Mouse (Mus musculus): ENCODE measurements around the gene Btbd9. TPM values are rescaled to one million over a fixed set of nuclear protein-coding genes. Genes with fewer than 3 reads are reported as not detected.

Btbd9 gene
- polyA plus RNA-seq, 1 experiment from 2014 or later: 63.4 TPM

DNA sequence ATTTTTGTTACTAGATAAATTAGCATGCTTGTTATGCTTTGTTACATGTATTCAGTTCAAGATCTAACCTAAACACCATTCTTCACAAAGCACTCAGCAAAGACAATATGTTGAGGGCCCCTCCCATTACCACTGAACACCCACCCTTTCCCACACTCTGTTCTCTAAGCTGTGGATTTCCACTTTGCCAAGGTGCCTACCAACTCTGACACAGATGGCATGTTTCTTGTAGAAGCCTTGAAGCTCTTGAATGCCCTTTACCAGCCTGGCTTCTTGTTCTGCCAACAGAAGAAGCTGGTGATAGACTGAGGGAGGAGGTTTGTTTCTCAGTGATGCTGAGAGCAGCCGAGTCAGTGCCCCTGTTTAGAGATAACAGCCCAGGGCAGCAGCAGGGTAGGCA is 256.0 kb downstream of the Btbd9 start:
- H3K27ac ChIP-seq (ENCODE audit: low read depth, low read length): no peak overlapping the region
- no peak overlapping the region for H3K4me2 ChIP-seq (ENCODE audit: low read depth, low read length, severe bottlenecking)
- DNase-seq (ENCODE audit: low spot score) (no peak), ATAC-seq (replicated peaks; ENCODE audit: low FRiP score) (no peak)
- H3K4me1 ChIP-seq (replicated peaks; ENCODE audit: control insufficient read depth, insufficient read depth, low read length): no peaks in the 10 kb centered on the region
- no peaks in the 10 kb centered on the region for H3K27me3 ChIP-seq (ENCODE audit: control insufficient read depth, insufficient read depth, low read length)
- no peaks in the 10 kb centered on the region for H3K9me3 ChIP-seq (ENCODE audit: control insufficient read depth, low read length)
- no peak overlapping the region for H3K9ac ChIP-seq (ENCODE audit: low read length)
- no peaks in the 10 kb centered on the region for H3K36me3 ChIP-seq (ENCODE audit: control insufficient read depth, insufficient read depth, low read length)
- 81% methylated on average over 1 of the region's 1 CpGs for WGBS
- H3K4me3 ChIP-seq (ENCODE audit: low read depth, low read length): no peak overlapping the region

DNA sequence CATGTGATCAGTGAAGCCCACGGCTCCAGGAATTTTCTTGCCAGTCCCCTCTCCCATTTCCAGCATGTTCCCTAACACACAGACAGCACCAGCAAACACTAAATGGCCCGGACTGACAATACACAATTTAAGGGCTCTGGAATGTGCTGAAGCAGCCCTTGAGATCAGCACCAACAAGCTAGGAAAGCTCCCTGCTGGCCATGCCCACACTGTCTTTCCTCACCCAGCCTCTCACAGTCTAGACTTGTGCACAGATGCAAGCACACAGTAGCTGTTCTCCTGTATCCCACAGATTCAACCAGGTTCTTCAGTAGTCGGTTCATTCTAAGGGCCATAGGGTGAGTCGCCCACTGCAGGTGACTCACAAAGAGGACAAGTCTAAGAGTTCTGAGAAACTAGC is 263.6 kb downstream of the Btbd9 start:
- WGBS: 80% methylated on average over 4 of the region's 4 CpGs
- Histone ChIP-seq H3K9me3 (ENCODE audit: control insufficient read depth, low read length) (no peaks in the 10 kb centered on the region), H3K27ac (ENCODE audit: low read depth, low read length) (no peak overlapping the region), H3K4me2 (ENCODE audit: low read depth, low read length, severe bottlenecking) (no peak overlapping the region), H3K9ac (ENCODE audit: low read length) (no peak overlapping the region), H3K4me3 (ENCODE audit: low read depth, low read length) (no peak overlapping the region), H3K4me1 (replicated peaks; ENCODE audit: control insufficient read depth, insufficient read depth, low read length) (no peaks in the 10 kb centered on the region), H3K36me3 (ENCODE audit: control insufficient read depth, insufficient read depth, low read length) (no peaks in the 10 kb centered on the region), H3K27me3 (ENCODE audit: control insufficient read depth, insufficient read depth, low read length) (no peaks in the 10 kb centered on the region)
- no peak for ATAC-seq (replicated peaks; ENCODE audit: low FRiP score)
- DNase-seq (ENCODE audit: low spot score): no peak

DNA sequence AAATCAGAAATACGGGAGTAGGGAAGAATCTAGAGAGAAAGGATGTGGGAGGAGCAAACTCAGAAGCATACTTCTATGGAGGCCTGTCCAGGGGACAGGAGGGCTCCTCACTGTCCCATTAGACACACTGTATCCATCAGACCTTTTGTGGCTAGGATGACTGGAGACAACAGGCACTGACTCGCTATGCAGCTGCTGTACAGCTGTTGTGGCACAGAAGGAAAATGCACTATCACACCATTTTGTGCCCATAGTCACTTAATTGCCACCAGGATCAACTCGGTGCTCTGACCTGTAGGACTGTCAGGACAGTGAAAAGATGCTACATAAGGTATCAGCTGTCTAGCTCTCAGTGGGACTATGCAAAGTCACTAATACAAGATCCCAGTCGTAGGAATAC is 266.7 kb downstream of the Btbd9 start:
- Histone ChIP-seq H3K36me3 (ENCODE audit: control insufficient read depth, insufficient read depth, low read length) (no peaks in the 10 kb centered on the region), H3K27ac (ENCODE audit: low read depth, low read length) (no peak overlapping the region), H3K27me3 (ENCODE audit: control insufficient read depth, insufficient read depth, low read length) (no peaks in the 10 kb centered on the region), H3K9ac (ENCODE audit: low read length) (no peak overlapping the region), H3K4me1 (replicated peaks; ENCODE audit: control insufficient read depth, insufficient read depth, low read length) (no peaks in the 10 kb centered on the region; the same call in 1 of the 2 replicates), H3K4me3 (ENCODE audit: low read depth, low read length) (no peak overlapping the region), H3K4me2 (ENCODE audit: low read depth, low read length, severe bottlenecking) (no peak overlapping the region), H3K9me3 (ENCODE audit: control insufficient read depth, low read length) (no peaks in the 10 kb centered on the region)
- ATAC-seq (replicated peaks; ENCODE audit: low FRiP score): no peak
- 87% methylated on average over 4 of the region's 4 CpGs for WGBS
- DNase-seq (ENCODE audit: low spot score): no peak

DNA sequence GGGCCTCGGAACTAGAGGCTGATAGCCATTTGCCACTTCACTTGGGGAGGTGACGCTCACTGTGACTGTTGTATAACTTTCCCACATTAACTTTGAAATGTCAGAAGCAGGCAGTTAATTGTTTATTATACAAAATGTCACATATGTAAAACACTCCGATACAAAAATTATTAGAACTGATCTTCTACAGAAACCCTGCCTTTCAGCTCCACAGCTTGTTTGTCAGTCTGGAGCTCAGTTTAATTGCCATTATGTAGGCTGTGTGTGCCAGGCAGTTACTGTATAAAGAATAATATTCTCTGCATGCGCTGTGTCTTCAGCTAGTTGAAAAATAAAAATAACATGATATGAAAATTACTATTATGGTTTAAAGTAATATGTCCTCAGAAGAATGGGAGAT is 267.4 kb downstream of the Btbd9 start:
- H3K4me1 ChIP-seq (replicated peaks; ENCODE audit: control insufficient read depth, insufficient read depth, low read length): no peaks in the 10 kb centered on the region; the same call in 1 of the 2 replicates
- no peak for DNase-seq (ENCODE audit: low spot score)
- no peak overlapping the region for H3K9ac ChIP-seq (ENCODE audit: low read length)
- no peaks in the 10 kb centered on the region for H3K36me3 ChIP-seq (ENCODE audit: control insufficient read depth, insufficient read depth, low read length)
- H3K9me3 ChIP-seq (ENCODE audit: control insufficient read depth, low read length): no peaks in the 10 kb centered on the region
- H3K27ac ChIP-seq (ENCODE audit: low read depth, low read length): no peak overlapping the region
- ATAC-seq (replicated peaks; ENCODE audit: low FRiP score): no peak
- no peak overlapping the region for H3K4me2 ChIP-seq (ENCODE audit: low read depth, low read length, severe bottlenecking)
- WGBS: 86% methylated on average over 4 of the region's 4 CpGs
- H3K4me3 ChIP-seq (ENCODE audit: low read depth, low read length): no peak overlapping the region
- no peaks in the 10 kb centered on the region for H3K27me3 ChIP-seq (ENCODE audit: control insufficient read depth, insufficient read depth, low read length)

DNA sequence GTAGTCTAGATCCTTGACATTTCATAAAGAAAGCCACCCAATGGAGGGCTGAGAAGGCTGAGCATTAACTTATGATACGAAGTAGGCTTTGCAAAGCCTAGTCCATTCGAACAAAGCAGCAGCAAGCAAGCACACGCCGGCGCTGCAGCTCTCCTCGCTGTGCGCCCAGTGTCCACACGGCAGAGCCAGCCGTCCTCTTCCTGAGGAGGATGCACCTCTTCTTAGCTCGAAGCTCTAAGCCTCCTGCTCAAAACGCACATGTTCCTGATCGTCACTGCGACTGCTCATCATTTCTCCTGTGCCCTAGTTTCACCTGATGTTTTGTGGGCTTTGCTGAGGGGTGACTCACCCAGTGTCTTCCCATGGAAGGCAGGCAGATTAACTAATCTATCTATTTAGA is 268.0 kb downstream of the Btbd9 start:
- WGBS: 88% methylated on average over 13 of the region's 13 CpGs
- no peaks in the 10 kb centered on the region; the same call in 1 of the 2 replicates for H3K4me1 ChIP-seq (replicated peaks; ENCODE audit: control insufficient read depth, insufficient read depth, low read length)
- no peak for DNase-seq (ENCODE audit: low spot score)
- H3K4me2 ChIP-seq (ENCODE audit: low read depth, low read length, severe bottlenecking): no peak overlapping the region
- no peaks in the 10 kb centered on the region for H3K9me3 ChIP-seq (ENCODE audit: control insufficient read depth, low read length)
- H3K36me3 ChIP-seq (ENCODE audit: control insufficient read depth, insufficient read depth, low read length): no peaks in the 10 kb centered on the region
- no peaks in the 10 kb centered on the region for H3K27me3 ChIP-seq (ENCODE audit: control insufficient read depth, insufficient read depth, low read length)
- no peak overlapping the region for H3K4me3 ChIP-seq (ENCODE audit: low read depth, low read length)
- no peak for ATAC-seq (replicated peaks; ENCODE audit: low FRiP score)
- H3K27ac ChIP-seq (ENCODE audit: low read depth, low read length): no peak overlapping the region
- no peak overlapping the region for H3K9ac ChIP-seq (ENCODE audit: low read length)

DNA sequence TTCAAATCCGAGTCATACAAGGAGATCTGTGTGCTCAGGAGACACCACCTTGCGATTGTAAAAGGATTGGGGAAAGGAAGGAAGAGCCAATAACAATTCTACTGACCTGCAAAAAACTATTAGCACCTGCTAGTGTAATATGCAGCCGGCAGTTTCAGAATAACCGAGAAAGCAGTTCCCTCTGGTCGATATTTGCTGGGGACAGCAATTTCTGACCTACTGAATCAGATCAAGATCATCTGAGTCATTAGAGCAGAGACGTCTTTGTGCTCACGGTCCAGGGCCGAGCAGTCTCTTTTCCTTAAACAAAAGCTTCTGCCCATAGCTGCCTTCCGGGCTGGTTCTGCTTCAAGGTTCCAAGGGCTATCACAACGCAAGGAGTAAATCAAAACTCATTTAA is 269.1 kb downstream of the Btbd9 start:
- Histone ChIP-seq H3K36me3 (ENCODE audit: control insufficient read depth, insufficient read depth, low read length) (no peaks in the 10 kb centered on the region), H3K4me1 (replicated peaks; ENCODE audit: control insufficient read depth, insufficient read depth, low read length) (no peaks in the 10 kb centered on the region; the same call in 1 of the 2 replicates), H3K4me3 (ENCODE audit: low read depth, low read length) (no peak overlapping the region), H3K27me3 (ENCODE audit: control insufficient read depth, insufficient read depth, low read length) (no peaks in the 10 kb centered on the region), H3K9ac (ENCODE audit: low read length) (no peak overlapping the region), H3K9me3 (ENCODE audit: control insufficient read depth, low read length) (no peaks in the 10 kb centered on the region), H3K4me2 (ENCODE audit: low read depth, low read length, severe bottlenecking) (no peak overlapping the region), H3K27ac (ENCODE audit: low read depth, low read length) (no peak overlapping the region)
- no peak for DNase-seq (ENCODE audit: low spot score)
- WGBS: 79% methylated on average over 10 of the region's 10 CpGs
- ATAC-seq (replicated peaks; ENCODE audit: low FRiP score): no peak

DNA sequence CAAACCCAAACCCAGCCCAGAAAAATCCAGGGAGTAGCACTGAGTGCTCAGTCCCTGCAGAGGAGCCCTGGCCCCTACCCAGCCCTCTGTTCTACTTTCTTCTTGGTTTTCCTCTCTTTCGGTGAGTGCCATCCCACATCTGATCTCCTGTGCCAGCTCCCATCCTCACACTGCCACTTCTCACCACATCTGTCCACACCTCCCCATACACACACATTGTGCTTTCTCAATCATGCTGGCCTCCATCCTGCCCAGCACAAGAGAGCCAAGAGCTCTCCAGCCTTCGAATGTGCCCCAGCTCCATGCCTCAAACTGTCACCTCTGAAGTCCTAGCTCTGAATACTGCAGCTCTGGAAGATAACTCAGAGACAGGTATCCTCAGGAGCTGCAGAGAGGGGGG is 271.5 kb downstream of the Btbd9 start:
- H3K27me3 ChIP-seq (ENCODE audit: control insufficient read depth, insufficient read depth, low read length): no peaks in the 10 kb centered on the region
- H3K27ac ChIP-seq (ENCODE audit: low read depth, low read length): no peak overlapping the region
- H3K9me3 ChIP-seq (ENCODE audit: control insufficient read depth, low read length): no peaks in the 10 kb centered on the region
- H3K4me3 ChIP-seq (ENCODE audit: low read depth, low read length): no peak overlapping the region
- peaks cover 2% of the 10 kb centered on the region; the same call in 1 of the 2 replicates for H3K4me1 ChIP-seq (replicated peaks; ENCODE audit: control insufficient read depth, insufficient read depth, low read length)
- ATAC-seq (replicated peaks; ENCODE audit: low FRiP score) (no peak), DNase-seq (ENCODE audit: low spot score) (no peak)
- WGBS: 94% methylated on average over 2 of the region's 2 CpGs
- no peaks in the 10 kb centered on the region for H3K36me3 ChIP-seq (ENCODE audit: control insufficient read depth, insufficient read depth, low read length)
- no peak overlapping the region for H3K9ac ChIP-seq (ENCODE audit: low read length)
- no peak overlapping the region for H3K4me2 ChIP-seq (ENCODE audit: low read depth, low read length, severe bottlenecking)

DNA sequence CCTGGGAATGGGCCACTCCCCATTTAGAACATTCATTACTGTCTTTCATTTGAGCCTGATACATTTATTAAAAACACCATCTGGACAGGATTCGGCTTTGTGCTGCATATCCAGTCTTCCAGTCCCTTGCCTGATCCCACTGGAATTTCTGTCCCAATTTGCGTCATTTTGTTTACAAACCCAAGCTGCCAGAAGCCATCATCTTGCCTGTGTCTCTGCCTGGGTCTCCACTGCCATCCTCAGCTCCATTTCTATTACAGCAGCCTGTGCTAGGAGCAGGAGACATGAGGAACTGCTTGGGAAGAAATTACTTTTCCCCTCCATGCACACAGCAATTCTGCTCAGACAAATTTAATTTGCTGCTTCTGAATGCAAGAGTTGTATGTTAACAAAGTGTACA is 274.9 kb downstream of the Btbd9 start:
- 86% methylated on average over 2 of the region's 2 CpGs for WGBS
- H3K9ac ChIP-seq (ENCODE audit: low read length): no peak overlapping the region
- H3K36me3 ChIP-seq (ENCODE audit: control insufficient read depth, insufficient read depth, low read length): no peaks in the 10 kb centered on the region
- DNase-seq (ENCODE audit: low spot score) (no peak), ATAC-seq (replicated peaks; ENCODE audit: low FRiP score) (no peak)
- H3K4me3 ChIP-seq (ENCODE audit: low read depth, low read length): no peak overlapping the region
- no peak overlapping the region for H3K4me2 ChIP-seq (ENCODE audit: low read depth, low read length, severe bottlenecking)
- H3K9me3 ChIP-seq (ENCODE audit: control insufficient read depth, low read length): no peaks in the 10 kb centered on the region
- no peak overlapping the region for H3K27ac ChIP-seq (ENCODE audit: low read depth, low read length)
- H3K27me3 ChIP-seq (ENCODE audit: control insufficient read depth, insufficient read depth, low read length): no peaks in the 10 kb centered on the region
- H3K4me1 ChIP-seq (replicated peaks; ENCODE audit: control insufficient read depth, insufficient read depth, low read length): peaks cover 3% of the 10 kb centered on the region; the same call in 1 of the 2 replicates

DNA sequence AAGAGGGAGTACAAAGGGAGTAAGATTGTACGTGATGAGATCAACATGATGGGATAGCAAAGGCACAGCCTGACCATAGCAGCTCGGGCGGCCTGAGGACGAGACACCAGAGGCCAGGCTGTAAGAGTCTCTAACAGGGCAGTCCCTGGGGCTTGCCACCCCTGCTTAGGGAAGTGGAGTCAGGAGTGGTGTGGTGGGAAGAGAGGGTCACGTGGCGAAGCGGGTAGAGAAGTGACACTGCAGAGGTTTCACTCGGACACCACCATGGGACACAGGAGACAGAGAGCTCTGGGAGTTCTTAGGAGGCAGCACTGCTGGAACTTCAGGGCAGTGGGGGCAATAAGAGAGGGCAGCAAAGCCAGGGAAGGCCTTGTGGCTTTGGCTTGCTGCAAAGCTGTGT is 278.9 kb downstream of the Btbd9 start:
- Histone ChIP-seq H3K4me3 (ENCODE audit: low read depth, low read length) (no peak overlapping the region), H3K27ac (ENCODE audit: low read depth, low read length) (no peak overlapping the region), H3K36me3 (ENCODE audit: control insufficient read depth, insufficient read depth, low read length) (no peaks in the 10 kb centered on the region), H3K9me3 (ENCODE audit: control insufficient read depth, low read length) (no peaks in the 10 kb centered on the region), H3K4me2 (ENCODE audit: low read depth, low read length, severe bottlenecking) (no peak overlapping the region), H3K9ac (ENCODE audit: low read length) (no peak overlapping the region), H3K4me1 (replicated peaks; ENCODE audit: control insufficient read depth, insufficient read depth, low read length) (peaks cover 6% of the 10 kb centered on the region; the same call in 1 of the 2 replicates), H3K27me3 (ENCODE audit: control insufficient read depth, insufficient read depth, low read length) (no peaks in the 10 kb centered on the region)
- DNase-seq (ENCODE audit: low spot score): no peak
- ATAC-seq (replicated peaks; ENCODE audit: low FRiP score): no peak
- 97% methylated on average over 8 of the region's 8 CpGs for WGBS

Data from forebrain, embryonic 11.5 days (tissue).